Mouse (Mus musculus): ENCODE measurements around the gene Gm21985.
A peak's percentile ranks its signal among the peaks of the same experiment; 100 is the strongest.
"Not testable (repeated sequence)": the region's sequence is repeated elsewhere in the genome, so short reads cannot be mapped to it uniquely, and the experiment has no call there.

The Gm21985 gene

GRCm38 (mm10) chr2:112391346-112392000 is 125.4 kb downstream of the Gm21985 start:
- no peak for DNase-seq (ENCODE audit: low read depth, low spot score)

DNA sequence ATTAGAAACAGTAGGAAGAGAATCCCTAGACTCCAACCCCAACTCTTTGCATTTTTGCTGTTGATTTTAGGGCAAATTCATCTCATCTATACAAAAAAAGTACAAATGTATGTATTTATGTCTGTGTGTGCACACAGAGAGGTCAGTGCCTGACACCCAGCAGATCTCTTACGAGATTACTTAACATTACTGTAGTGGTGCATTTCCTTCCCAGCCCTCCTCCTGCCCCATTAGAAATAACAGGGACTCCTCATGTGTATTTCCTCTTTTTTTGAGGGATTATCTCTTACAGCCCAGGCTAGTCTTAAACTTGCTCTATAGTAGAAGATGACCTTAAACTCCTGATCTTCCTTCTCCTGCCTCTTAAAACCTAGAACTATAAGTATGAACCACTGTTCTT is 126.6 kb downstream of the Gm21985 start:
- no peak for DNase-seq (ENCODE audit: low read depth, low spot score)

GRCm38 (mm10) chr2:112393958-112394357 is 127.8 kb downstream of the Gm21985 start:
- no peak for DNase-seq (ENCODE audit: low read depth, low spot score)

DNA sequence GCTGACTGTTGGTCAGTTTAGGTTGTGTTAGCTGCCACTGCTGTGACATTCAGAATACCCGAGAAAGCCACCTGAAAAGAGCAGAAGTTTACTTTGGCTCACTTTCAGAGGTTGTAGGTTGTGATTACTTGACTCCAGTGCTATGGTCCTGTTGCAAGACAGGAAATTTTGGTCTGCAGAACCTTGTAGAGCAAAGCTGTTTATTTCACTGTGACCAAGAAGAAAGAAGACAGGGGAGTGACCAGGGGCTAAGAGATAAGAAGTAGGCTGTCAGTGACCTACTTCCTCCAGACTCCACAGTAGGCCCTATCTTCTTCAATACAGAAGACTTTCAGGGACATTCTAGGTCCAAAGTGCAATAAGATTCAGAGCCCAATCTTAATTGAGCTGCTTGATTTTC is 130.5 kb downstream of the Gm21985 start:
- DNase-seq (ENCODE audit: low read depth, low spot score): no peak

DNA sequence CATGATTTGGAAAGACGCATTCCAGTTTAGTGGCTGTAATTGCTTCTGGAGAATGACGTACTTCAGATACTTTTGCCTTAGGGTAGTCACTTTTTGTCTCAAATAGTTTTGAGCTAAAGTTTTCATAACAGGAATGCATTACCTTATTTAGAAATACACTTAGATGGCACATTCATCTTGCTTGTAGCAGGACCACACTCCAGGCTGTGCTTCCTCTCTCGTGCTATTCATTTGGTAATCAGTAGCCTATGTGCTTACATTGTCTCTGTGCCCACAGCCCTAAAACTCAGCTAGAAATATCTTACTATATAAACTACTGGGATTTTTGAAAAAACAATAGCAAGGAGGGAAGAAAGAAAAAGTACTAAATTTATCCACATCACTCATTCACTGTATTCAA is 140.9 kb downstream of the Gm21985 start:
- no peak for DNase-seq (ENCODE audit: low read depth, low spot score)

GRCm38 (mm10) chr2:112425308-112425707 is 159.2 kb downstream of the Gm21985 start:
- no peak for DNase-seq (ENCODE audit: low read depth, low spot score)

DNA sequence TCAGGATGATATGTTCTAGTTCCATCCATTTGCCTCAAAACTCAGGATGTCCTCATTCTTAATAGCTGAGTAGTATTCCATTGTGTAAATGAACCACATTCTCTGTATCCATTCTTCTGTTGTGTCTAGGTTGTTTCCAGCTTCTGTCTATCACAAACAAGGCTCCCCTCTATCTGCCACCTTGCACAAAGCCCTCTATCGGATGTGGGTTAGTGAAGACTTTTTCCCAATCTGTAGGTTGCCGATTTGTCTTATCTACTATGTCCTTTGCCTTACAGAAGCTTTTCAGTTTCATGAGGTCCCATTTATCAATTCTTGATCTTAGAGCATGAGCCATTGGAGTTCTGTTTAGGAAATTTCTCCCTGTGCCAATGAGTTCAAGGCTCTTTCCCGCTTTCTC is 162.4 kb downstream of the Gm21985 start:
- DNase-seq (ENCODE audit: low read depth, low spot score): not testable (repeated sequence)

DNA sequence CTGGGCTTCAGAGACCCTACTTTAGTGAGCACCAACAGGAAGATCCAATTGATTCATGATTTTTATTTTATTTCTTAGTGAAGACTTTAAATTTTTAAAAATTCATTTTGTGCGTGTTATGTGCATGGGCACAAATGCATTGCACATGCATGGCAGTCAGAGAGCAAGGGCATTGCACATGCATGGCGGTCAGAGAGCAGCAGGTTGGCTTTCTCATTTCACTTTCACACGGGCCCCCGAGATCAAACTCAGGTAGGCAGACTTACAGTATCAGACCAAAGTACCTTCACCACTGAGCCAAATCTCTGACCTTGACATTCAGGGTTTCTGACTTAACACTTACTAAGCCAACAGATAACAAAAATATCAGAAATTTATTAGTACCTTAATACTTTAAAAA is 163.6 kb downstream of the Gm21985 start:
- DNase-seq (ENCODE audit: low read depth, low spot score): no peak

DNA sequence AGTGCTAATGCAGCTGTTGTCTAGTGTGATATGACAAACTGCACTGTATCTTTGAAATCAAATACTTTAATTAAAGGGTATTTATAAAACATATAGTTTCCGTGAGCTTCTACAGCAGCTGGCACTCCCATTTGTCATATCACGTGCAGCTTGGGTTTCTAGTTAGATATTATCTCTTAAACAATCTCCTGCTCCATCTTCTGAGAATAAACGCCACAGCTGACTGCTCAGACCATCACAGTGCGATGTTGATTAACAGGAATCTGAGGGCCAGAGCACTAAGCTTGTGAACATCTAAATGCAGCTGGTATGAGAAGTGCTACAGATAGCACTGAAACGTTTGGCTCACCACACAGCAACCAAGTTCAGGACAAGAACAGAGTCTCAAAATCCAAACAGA is 164.3 kb downstream of the Gm21985 start:
- no peak for DNase-seq (ENCODE audit: low read depth, low spot score)

DNA sequence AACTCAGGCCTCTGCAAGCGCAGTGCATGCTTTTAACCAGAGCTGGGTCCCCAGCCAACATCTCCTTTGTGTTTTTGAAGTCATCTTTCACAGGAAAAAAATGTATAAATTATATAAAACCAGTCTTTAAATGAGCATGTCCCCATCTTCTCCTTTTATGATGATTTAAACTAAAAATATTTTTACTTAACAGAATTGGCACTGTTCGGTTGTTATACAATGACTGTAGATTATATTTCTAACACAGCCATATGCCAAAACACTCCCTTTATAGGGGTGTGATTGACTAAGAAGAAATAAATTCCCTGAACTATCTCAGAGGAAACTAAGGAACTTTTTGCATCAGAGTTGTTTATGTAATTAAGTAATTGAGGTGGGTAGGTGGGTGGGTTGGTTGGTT is 166.4 kb downstream of the Gm21985 start:
- no peak for DNase-seq (ENCODE audit: low read depth, low spot score)

GRCm38 (mm10) chr2:112433359-112433758 is 167.2 kb downstream of the Gm21985 start:
- no peak for DNase-seq (ENCODE audit: low read depth, low spot score)

DNA sequence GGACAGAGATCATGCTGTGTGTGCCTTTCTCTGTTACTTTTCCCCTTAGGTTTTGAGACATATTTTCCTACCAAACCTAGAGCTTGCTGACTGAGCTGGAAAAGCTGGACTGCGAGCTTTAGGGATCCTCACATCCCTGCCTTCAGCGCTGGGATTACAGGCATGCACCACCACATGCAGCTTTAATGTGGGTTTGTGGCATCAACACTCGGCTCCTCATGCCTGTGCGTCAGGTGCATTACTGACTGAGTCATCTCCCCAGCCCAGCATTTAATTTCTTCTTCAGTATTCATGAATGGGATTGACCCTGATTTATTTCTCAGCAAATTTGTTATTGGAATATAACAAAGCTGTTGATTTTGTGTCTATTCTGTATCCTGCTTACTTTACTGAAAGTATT is 170.2 kb downstream of the Gm21985 start:
- no peak for DNase-seq (ENCODE audit: low read depth, low spot score)

GRCm38 (mm10) chr2:112437589-112437988 is 171.5 kb downstream of the Gm21985 start:
- DNase-seq (ENCODE audit: low read depth, low spot score): no peak

GRCm38 (mm10) chr2:112443491-112443890 is 177.4 kb downstream of the Gm21985 start:
- DNase-seq (ENCODE audit: low read depth, low spot score): no peak

- no peak for DNase-seq (ENCODE audit: low read depth, low spot score)
These were observed 179.4 kb downstream of the Gm21985 start for GRCm38 (mm10) chr2:112445511-112445910.

GRCm38 (mm10) chr2:112448046-112448445 is 181.9 kb downstream of the Gm21985 start:
- not testable (repeated sequence) for DNase-seq (ENCODE audit: low read depth, low spot score)

GRCm38 (mm10) chr2:112448510-112449059 is 182.5 kb downstream of the Gm21985 start:
- DNase-seq (ENCODE audit: low read depth, low spot score): no peak

GRCm38 (mm10) chr2:112449597-112450296 is 183.6 kb downstream of the Gm21985 start:
- DNase-seq (ENCODE audit: low read depth, low spot score): no peak

DNA sequence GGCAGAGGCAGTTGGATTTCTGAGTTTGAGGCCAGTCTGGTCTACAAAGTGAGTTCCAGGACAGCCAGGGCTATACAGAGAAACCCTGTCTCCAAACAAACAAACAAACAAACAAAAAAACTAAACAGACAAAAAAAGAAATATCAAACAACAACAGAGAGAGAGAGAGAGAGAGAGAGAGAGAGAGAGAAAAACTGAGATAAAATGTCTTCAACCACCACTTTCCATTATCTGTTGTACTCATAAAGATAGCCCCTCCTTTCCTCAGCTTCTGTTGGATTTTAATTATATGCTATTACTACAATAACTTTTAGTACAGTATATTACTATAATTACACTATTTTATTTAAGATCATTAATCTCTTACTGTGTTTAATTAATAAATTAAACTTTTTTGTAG is 186.4 kb downstream of the Gm21985 start:
- DNase-seq (ENCODE audit: low read depth, low spot score): not testable (repeated sequence)

- DNase-seq (ENCODE audit: low read depth, low spot score): no peak
These were observed 188.2 kb downstream of the Gm21985 start for GRCm38 (mm10) chr2:112454125-112454861.

- peak; percentile 90 for DNase-seq (ENCODE audit: low read depth, low spot score)
These were observed 188.9 kb downstream of the Gm21985 start, which contains the start of gene Emc7 for GRCm38 (mm10) chr2:112454862-112455564. Gene Emc7, plus strand, starts transcription at chr2:112454997.

Measured in forelimb bud, embryonic 11.5 days (tissue).